Mouse (Mus musculus) embryo, embryonic 10 days (tissue): ENCODE measurements at regions not wholly inside any gene's neighbourhood (a gene's known extent, or its start where the extent isn't known, plus 50 kb on each side); places are given as distances from the start of the nearest gene placed in this dataset.

Experiments
- DNase-seq: peaks from one replicate; pipeline ENCODE4 v3.0.0-alpha.2; 2015; ENCODE audit warnings: low spot score

DNA sequence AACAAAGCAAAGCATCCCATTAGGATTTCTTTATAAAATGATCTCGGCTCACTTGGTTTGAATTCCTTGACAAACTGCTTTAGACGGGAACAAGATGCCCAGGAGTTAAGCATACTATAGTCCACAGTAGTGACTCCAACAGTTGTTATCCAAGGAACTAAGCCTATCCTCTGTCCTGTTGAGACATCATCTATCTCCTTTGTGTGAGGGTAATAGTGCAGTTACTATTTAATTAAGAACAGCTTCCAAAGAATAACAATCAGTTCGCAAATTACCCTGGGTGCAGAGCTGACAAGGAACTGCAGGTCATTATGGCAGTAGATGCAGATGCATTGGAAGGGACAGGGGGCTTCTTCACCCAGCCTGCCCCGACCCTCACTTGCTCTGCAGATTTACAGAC lies 115.7 kb upstream of the Slc24a5 start:
- no peak for DNase-seq

DNA sequence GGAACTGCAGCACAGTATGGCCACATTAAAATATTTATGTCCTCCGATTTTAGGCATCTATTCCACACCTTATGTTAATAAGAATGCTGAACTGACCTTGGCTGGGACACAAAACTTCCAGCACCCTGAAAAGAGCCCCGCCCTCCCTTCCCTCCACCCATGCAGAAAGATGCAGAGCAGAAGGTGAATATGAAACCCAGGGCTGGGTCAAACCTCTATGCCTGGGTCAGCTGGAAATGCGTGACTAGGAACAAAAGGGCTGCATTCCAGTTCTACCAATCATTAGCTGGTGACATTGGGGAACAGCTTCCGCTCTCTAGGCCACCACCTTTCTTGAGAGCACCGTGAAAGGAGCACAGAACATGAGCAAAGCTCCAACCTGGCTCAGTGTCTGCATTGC lies 114.9 kb upstream of the Slc24a5 start:
- no peak for DNase-seq

GRCm38 (mm10) chr2:124955843-124956242 lies 112.1 kb upstream of the Slc24a5 start:
- DNase-seq, result no peak

GRCm38 (mm10) chr2:124959431-124959830 lies 108.5 kb upstream of the Slc24a5 start:
- no peak for DNase-seq

GRCm38 (mm10) chr2:124971826-124972749 lies 95.8 kb upstream of the Slc24a5 start:
- DNase-seq, result no peak

GRCm38 (mm10) chr2:124975106-124975505 lies 92.8 kb upstream of the Slc24a5 start:
- DNase-seq, result no peak

GRCm38 (mm10) chr2:124990976-124991375 lies 76.9 kb upstream of the Slc24a5 start:
- no peak for DNase-seq

GRCm38 (mm10) chr2:125015007-125015406 lies 52.9 kb upstream of the Slc24a5 start:
- no peak for DNase-seq

DNA sequence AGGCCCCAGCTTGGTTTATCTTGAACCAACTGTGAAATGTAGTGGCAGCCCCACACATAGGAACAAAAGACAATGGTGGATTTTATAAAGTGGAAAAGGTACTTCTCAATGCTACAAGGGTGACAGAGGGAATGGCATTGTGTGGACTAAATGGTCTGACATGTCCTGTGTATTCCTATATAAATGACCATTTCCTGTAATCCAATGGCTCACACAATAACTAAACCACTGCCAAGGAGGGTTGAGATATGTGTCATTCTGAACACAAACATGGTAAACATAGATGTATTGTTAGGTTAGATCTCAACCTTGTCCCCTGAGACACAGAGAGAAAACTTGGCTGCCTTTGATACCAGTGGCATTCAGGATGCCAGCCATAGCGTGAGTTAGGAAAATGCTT lies 51.0 kb upstream of the Slc24a5 start:
- no peak for DNase-seq
